1 mouse cellular context compared by ENCODE assay signal in the genomic region with DNA sequence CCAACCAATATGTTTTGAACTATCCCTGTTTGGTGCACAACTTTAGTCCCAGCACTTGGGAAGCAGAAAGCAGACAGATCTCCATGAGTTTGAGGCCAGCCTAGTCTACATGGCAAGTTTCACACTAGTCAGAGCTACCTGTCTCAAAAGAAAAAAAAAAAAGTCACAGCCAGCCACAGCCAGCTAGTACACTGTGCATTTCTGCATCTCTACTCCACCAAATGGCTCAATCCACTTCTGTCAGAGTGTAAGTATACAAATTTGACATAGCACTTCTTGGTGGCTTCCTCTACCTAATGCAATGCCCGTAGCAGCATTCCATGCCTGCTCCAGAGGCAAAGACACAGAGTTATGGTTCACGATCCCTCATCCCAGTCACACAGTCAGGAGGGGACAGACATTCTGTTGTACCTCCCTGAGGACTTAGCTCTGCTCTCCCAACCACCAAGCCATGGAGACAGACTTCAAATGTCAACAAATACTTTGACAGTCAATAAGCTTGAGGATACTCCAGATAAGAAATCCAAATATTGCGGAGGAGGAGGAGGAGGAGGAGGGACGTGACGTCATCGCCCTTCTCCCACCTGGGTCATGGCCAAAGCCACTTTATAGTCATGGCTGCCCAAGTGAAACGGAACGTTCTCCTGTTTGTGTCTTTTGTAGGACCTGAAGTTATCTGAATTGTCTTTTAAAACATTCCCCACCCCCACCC.
TF ChIP-seq lines count a peak whose summit lies in the region.

No protein-coding gene starts in this region.

TF ChIP-seq in CH12.LX, 34 proteins besides CTCF, POLR2A, EP300 and RAD21:
- no peak for TF ChIP-seq KAT2A (IDR thresholded peaks at IDR 0.05; ENCODE audit: insufficient replicate concordance, low read length)
- TF ChIP-seq ZNF384 (IDR thresholded peaks at IDR 0.05; ENCODE audit: low read depth, low read length), result peak; percentile 51; the same call in 1 of the 2 replicates
- TF ChIP-seq GABPA (IDR thresholded peaks at IDR 0.05; ENCODE audit: insufficient replicate concordance, low read depth, low read length), result no peak
- no peak for TF ChIP-seq NELFE (IDR thresholded peaks at IDR 0.05; ENCODE audit: low read depth, low read length)
- no peak for TF ChIP-seq JUND (conservative IDR thresholded peaks at IDR 0.05; ENCODE audit: low read depth, low read length)
- TF ChIP-seq UBTF (IDR thresholded peaks at IDR 0.05; ENCODE audit: low read depth, low read length), result no peak
- TF ChIP-seq HCFC1 (IDR thresholded peaks at IDR 0.05; ENCODE audit: low read depth, low read length), result no peak
- TF ChIP-seq IRF4 (IDR thresholded peaks at IDR 0.05; ENCODE audit: low read depth, low read length), result no peak
TF ChIP-seq in CH12.LX: peak in this region for 1.
